Mouse (Mus musculus) brain, embryonic 14.5 days (tissue): ENCODE measurements around the gene Nqo2. TPM values are rescaled to one million over a fixed set of nuclear protein-coding genes. Genes with fewer than 3 reads are reported as not detected.

Experiments used
- DNase-seq: peaks from one replicate; pipeline ENCODE4 v3.0.0-alpha.2; 2011; ENCODE audit warnings: low read depth
- CTCF ChIP-seq: fragments of 200-500 bp; IDR thresholded peaks from 2 replicates; pipeline ENCODE4 v1.5.1; 2012; ENCODE audit warnings: inconsistent platforms, mild to moderate bottlenecking, moderate library complexity, borderline replicate concordance; ENCODE audit not compliant: insufficient read depth, insufficient read length; ENCODE audit errors: extremely low read depth
- POLR2A ChIP-seq: fragments of 200-500 bp; IDR thresholded peaks from 2 replicates; pipeline ENCODE4 v1.6.1; 2012; ENCODE audit warnings: mild to moderate bottlenecking, inconsistent platforms, borderline replicate concordance; ENCODE audit not compliant: poor library complexity, insufficient read depth, insufficient read length, severe bottlenecking; ENCODE audit errors: extremely low read depth
- polyA plus RNA-seq: library from polyadenylated mRNA; depleted of rRNA; stranded (reverse); fragments of >200 nt; gene quantifications from 2 replicates; pipeline ENCODE4 v1.2.3, GENCODE M21; 2012; rRNA removed

The Nqo2 gene
- polyA plus RNA-seq, 1 experiment, result 4.6 TPM

- TF ChIP-seq CTCF (no peak), POLR2A (no peak)
- DNase-seq, result no peak
Measured at GRCm38 (mm10) chr13:34007234-34007633, 42.7 kb downstream of the Nqo2 start.

GRCm38 (mm10) chr13:34016927-34017569 lies 52.6 kb downstream of the Nqo2 start:
- peak; percentile 55 for DNase-seq
- TF ChIP-seq POLR2A (no peak), CTCF (no peak)

DNA sequence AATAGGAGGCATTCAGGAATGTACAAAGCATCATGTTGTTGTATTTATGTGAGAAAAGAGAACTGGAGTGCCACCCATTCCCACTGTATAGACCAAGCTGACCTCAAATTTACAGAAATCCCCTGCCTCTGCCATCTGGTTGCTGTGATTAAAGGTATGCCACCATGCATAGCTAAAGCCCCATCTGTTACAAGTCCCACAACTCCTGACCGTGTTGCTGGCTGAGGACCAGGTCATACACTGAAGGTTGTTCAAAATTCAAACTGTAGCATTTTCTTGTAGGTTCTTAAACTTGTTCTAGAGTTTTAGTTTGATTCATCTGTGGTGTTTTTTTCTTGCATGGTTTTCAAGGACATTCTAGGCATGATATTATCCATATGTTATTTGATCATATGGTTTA lies 54.0 kb downstream of the Nqo2 start:
- no peak for DNase-seq
- TF ChIP-seq POLR2A (no peak), CTCF (no peak)

- TF ChIP-seq POLR2A (no peak), CTCF (no peak)
Measured at GRCm38 (mm10) chr13:34021998-34022397, 57.5 kb downstream of the Nqo2 start.

GRCm38 (mm10) chr13:34032041-34032440 lies 67.6 kb downstream of the Nqo2 start:
- TF ChIP-seq CTCF (no peak), POLR2A (no peak)

More at GRCm38 (mm10) chr13:34021998-34022397, 57.5 kb downstream of the Nqo2 start:
- no peak for DNase-seq

GRCm38 (mm10) chr13:34035424-34035823 lies 70.9 kb downstream of the Nqo2 start:
- no peak for TF ChIP-seq CTCF
- no peak for TF ChIP-seq POLR2A
- DNase-seq, result no peak

More at GRCm38 (mm10) chr13:34032041-34032440, 67.6 kb downstream of the Nqo2 start:
- no peak for DNase-seq

DNA sequence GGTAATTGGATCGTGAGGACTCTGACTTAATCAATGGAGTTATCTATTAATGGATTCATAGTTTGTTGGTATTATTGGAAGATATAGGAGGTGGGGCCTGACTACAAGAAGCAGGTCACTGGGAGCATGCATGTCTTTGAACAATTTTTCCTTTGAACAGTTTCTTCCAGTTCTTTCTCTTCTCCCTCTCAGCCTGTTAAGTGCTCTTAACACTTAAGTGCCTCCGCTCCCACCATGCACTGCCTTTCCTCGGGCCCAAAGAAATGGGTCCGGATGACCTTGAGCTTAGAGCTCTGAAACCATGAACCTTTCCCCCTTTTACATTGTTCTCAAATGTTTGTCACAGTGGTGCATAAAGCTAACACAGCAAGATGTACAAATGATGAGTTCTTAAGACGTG lies 72.2 kb downstream of the Nqo2 start:
- DNase-seq, result no peak
- TF ChIP-seq POLR2A (no peak), CTCF (no peak)

- TF ChIP-seq CTCF (no peak), POLR2A (peak; percentile 88; the same call in 1 of the 2 replicates)
- DNase-seq, result peak; percentile 98
Measured at GRCm38 (mm10) chr13:34037172-34038055, 72.9 kb downstream of the Nqo2 start, which contains the start of gene Bphl. Gene Bphl, plus strand, starts transcription at chr13:34037597.

DNA sequence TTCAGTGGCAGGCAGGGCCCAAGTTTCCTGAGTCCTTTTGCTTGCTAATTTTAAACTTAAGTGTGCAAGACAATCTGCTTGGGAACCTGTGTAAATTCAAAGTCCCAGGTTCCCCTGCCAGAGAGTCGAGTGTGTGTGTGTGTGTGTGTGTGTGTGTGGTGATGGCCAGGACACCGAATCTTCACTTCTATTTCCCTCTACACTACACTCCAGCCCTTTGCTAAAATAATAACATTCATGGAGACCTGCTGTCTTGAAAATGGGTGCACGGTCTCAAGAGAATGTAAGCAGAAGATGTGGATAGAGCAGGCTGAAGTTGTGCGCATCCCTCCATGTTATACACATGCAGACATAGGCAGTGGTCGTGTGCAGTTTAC lies 73.6 kb downstream of the Nqo2 start:
- DNase-seq, result no peak
- no peak for TF ChIP-seq CTCF
- no peak for TF ChIP-seq POLR2A

Other genes starting within 250 kb of the Nqo2 start
- 0.09 and 0.25 TPM in 2 replicates for gene Serpinb6e, start 121.3 kb upstream of the Nqo2 start, polyA plus RNA-seq
- gene Serpinb6c, start 59.0 kb upstream of the Nqo2 start, polyA plus RNA-seq, result 0.20 and 0.36 TPM in 2 replicates
- gene Ripk1, start 37.7 kb downstream of the Nqo2 start, polyA plus RNA-seq, result 3.1 and 4.5 TPM in 2 replicates
- 25.5 and 28.8 TPM in 2 replicates for gene Serpinb6a, start 38.1 kb downstream of the Nqo2 start, polyA plus RNA-seq
- 27.7 and 31.5 TPM in 2 replicates for gene Bphl, start 72.9 kb downstream of the Nqo2 start, polyA plus RNA-seq
- 3,454 and 3,966 TPM in 2 replicates for gene Tubb2a, start 113.3 kb downstream of the Nqo2 start, polyA plus RNA-seq
- 7,416 and 8,191 TPM in 2 replicates for gene Tubb2b, start 165.8 kb downstream of the Nqo2 start, polyA plus RNA-seq
- 113 and 208 TPM in 2 replicates for gene Psmg4, start 198.3 kb downstream of the Nqo2 start, polyA plus RNA-seq